Mouse (Mus musculus): ENCODE results near the gene Ide. TPM values are rescaled to one million over a fixed set of nuclear protein-coding genes. Genes with fewer than 3 reads are reported as not detected.

Gene Ide
- polyA plus RNA-seq, 1 experiment from 2014 or later, result 35.9 TPM

- H3K36me3 ChIP-seq, result no peaks in the 10 kb centered on the region
- H3K27me3 ChIP-seq, result no peaks in the 10 kb centered on the region
- no peak overlapping the region for H3K27ac ChIP-seq (replicated peaks)
- no peaks in the 10 kb centered on the region for H3K4me1 ChIP-seq (replicated peaks)
- H3K9ac ChIP-seq, result no peak overlapping the region
- 29% methylated on average over 5 of the region's 5 CpGs for WGBS
- no peak overlapping the region for H3K4me3 ChIP-seq
- H3K9me3 ChIP-seq, result no peaks in the 10 kb centered on the region
- H3K4me2 ChIP-seq, result 0 out of 2 replicates have a peak overlapping the region, but pooled peaks have one; percentile 22
- ATAC-seq (ENCODE audit: low read depth), result no peak
Observed at GRCm38 (mm10) chr19:37362545-37362944, 24.9 kb upstream of the Ide start.

DNA sequence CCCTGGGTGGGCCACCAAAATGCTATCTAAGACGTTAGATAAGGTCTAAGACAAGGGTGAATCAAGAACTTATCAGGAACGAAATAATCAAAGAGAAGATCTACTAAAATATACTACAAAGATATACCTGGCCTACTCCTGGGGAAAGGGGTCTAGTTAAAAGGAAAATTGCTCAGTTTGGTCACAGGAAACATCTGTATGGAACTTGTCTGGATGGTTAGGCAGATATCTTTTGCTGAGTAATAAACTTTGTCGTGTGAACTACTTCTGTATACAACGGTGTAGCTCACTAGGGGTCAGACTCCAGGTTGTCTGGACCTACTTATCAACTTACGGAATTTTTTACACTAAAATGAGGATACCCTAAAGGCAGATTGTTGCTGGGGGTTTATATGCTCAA lies 22.4 kb upstream of the Ide start:
- Histone ChIP-seq H3K9ac (no peak overlapping the region), H3K4me3 (no peak overlapping the region), H3K4me2 (no peak overlapping the region), H3K27me3 (no peaks in the 10 kb centered on the region), H3K27ac (replicated peaks) (no peak overlapping the region), H3K4me1 (replicated peaks) (no peaks in the 10 kb centered on the region), H3K9me3 (no peaks in the 10 kb centered on the region), H3K36me3 (no peaks in the 10 kb centered on the region)
- no peak for ATAC-seq (ENCODE audit: low read depth)
- 79% methylated on average over 5 of the region's 5 CpGs for WGBS

GRCm38 (mm10) chr19:37353331-37353730 lies 15.7 kb upstream of the Ide start:
- Histone ChIP-seq H3K9ac (no peak overlapping the region), H3K36me3 (0 out of 2 replicates have a peak, but pooled peaks cover 8% of the 10 kb centered on the region), H3K4me1 (replicated peaks) (no peaks in the 10 kb centered on the region), H3K27ac (replicated peaks) (no peak overlapping the region), H3K4me3 (no peak overlapping the region), H3K27me3 (no peaks in the 10 kb centered on the region), H3K4me2 (no peak overlapping the region), H3K9me3 (no peaks in the 10 kb centered on the region)
- ATAC-seq (ENCODE audit: low read depth), result no peak
- 91% methylated on average over 6 of the region's 6 CpGs for WGBS

GRCm38 (mm10) chr19:37352756-37353155 lies 15.1 kb upstream of the Ide start:
- H3K36me3 ChIP-seq, result 0 out of 2 replicates have a peak, but pooled peaks cover 8% of the 10 kb centered on the region
- H3K4me3 ChIP-seq, result no peak overlapping the region
- no peak overlapping the region for H3K9ac ChIP-seq
- no peaks in the 10 kb centered on the region for H3K4me1 ChIP-seq (replicated peaks)
- H3K27ac ChIP-seq (replicated peaks), result no peak overlapping the region
- no peak overlapping the region for H3K4me2 ChIP-seq
- H3K27me3 ChIP-seq, result no peaks in the 10 kb centered on the region
- 91% methylated on average over 3 of the region's 3 CpGs for WGBS
- no peaks in the 10 kb centered on the region for H3K9me3 ChIP-seq
- ATAC-seq (ENCODE audit: low read depth), result no peak

DNA sequence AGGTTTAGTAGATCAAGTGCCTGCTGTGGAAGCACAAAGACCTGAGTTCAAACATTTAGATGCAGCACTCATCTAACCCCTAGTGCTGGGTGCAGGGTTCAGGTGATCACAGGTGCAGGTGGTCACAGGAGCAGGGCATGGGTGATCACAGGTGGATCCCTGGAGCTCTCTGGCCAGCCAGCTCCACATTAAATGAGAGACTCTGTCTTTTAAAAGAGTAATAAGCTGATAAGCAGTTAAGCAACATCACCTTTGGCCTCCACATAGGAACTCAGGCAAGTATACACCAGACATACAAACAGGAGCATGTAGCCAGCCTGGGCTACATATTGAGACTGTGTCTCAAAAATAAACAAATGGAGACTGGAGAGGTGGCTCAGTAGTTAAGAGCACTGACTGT lies 11.3 kb upstream of the Ide start:
- Histone ChIP-seq H3K4me2 (no peak overlapping the region), H3K27ac (replicated peaks) (no peak overlapping the region), H3K4me3 (no peak overlapping the region), H3K9ac (no peak overlapping the region), H3K27me3 (no peaks in the 10 kb centered on the region), H3K4me1 (replicated peaks) (no peaks in the 10 kb centered on the region), H3K9me3 (no peaks in the 10 kb centered on the region), H3K36me3 (0 out of 2 replicates have a peak, but pooled peaks cover 8% of the 10 kb centered on the region)
- ATAC-seq (ENCODE audit: low read depth), result no peak

DNA sequence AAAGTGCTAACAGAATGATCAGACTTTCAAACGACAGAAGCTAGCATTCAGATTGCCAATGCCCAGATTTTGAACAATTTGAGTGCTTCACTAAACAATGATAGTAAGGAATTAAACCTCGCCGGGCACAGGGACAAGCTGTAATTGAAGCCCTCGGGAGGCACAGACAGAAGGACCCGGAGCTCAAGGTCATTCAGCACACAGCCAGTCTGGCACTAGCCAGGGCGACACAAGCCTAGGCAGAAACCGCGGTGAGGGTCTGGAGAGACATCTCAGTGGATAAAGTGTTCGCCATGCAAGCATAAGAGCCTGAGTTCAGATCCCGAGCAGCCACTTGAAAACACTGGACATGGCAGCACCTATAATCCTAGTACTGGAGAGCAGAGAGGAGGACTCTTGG lies 10.7 kb upstream of the Ide start:
- Histone ChIP-seq H3K4me3 (no peak overlapping the region), H3K4me2 (no peak overlapping the region), H3K9me3 (no peaks in the 10 kb centered on the region), H3K36me3 (0 out of 2 replicates have a peak, but pooled peaks cover 8% of the 10 kb centered on the region), H3K27ac (replicated peaks) (no peak overlapping the region), H3K9ac (no peak overlapping the region), H3K4me1 (replicated peaks) (no peaks in the 10 kb centered on the region), H3K27me3 (no peaks in the 10 kb centered on the region)
- WGBS, result 86% methylated on average over 10 of the region's 10 CpGs
- no peak for ATAC-seq (ENCODE audit: low read depth)

- 0 out of 2 replicates have a peak, but pooled peaks cover 2% of the 10 kb centered on the region for H3K36me3 ChIP-seq
- no peak for ATAC-seq (ENCODE audit: low read depth)
- no peaks in the 10 kb centered on the region for H3K9me3 ChIP-seq
- 82% methylated on average over 3 of the region's 3 CpGs for WGBS
- H3K4me3 ChIP-seq, result no peak overlapping the region
- no peak overlapping the region for H3K27ac ChIP-seq (replicated peaks)
- H3K4me1 ChIP-seq (replicated peaks), result no peaks in the 10 kb centered on the region
- no peaks in the 10 kb centered on the region for H3K27me3 ChIP-seq
- H3K9ac ChIP-seq, result no peak overlapping the region
- no peak overlapping the region for H3K4me2 ChIP-seq
Observed at GRCm38 (mm10) chr19:37346258-37346657, 8.6 kb upstream of the Ide start.

DNA sequence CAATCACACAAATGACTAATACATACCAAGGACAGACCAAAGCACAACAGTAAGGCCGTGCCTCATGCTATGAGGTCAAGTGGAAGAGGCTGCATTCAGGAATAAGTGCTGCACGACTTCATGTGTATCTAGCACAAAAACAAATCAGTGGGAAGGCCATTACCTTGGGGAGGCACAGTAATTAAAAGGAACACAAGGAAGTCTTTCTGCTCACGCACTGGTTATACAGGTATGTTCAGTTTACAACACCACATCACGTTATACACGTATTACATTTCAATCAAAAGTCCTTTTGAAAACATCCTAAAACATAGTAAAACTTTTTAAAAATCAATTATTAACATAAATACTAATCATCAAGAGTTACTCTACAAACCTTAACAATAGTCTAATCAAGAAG lies 6.2 kb upstream of the Ide start:
- no peak for ATAC-seq (ENCODE audit: low read depth)
- Histone ChIP-seq H3K4me3 (no peak overlapping the region), H3K36me3 (no peaks in the 10 kb centered on the region)

GRCm38 (mm10) chr19:37340931-37341330 lies 3.3 kb upstream of the Ide start:
- Histone ChIP-seq H3K9me3 (no peaks in the 10 kb centered on the region), H3K4me3 (no peak overlapping the region), H3K9ac (no peak overlapping the region), H3K36me3 (no peaks in the 10 kb centered on the region), H3K27me3 (no peaks in the 10 kb centered on the region), H3K4me1 (replicated peaks) (no peaks in the 10 kb centered on the region), H3K27ac (replicated peaks) (no peak overlapping the region), H3K4me2 (no peak overlapping the region)
- no peak for ATAC-seq (ENCODE audit: low read depth)
- WGBS, result 90% methylated on average over 5 of the region's 5 CpGs

More for the DNA sequence above, 6.2 kb upstream of the Ide start:
- Histone ChIP-seq H3K4me1 (replicated peaks) (no peaks in the 10 kb centered on the region), H3K27me3 (no peaks in the 10 kb centered on the region), H3K27ac (replicated peaks) (no peak overlapping the region), H3K9ac (no peak overlapping the region), H3K4me2 (no peak overlapping the region), H3K9me3 (no peaks in the 10 kb centered on the region)
- 80% methylated on average over 5 of the region's 5 CpGs for WGBS

GRCm38 (mm10) chr19:37340495-37340894 lies 2.8 kb upstream of the Ide start:
- Histone ChIP-seq H3K27ac (replicated peaks) (no peak overlapping the region), H3K4me3 (no peak overlapping the region), H3K4me1 (replicated peaks) (no peaks in the 10 kb centered on the region), H3K9me3 (no peaks in the 10 kb centered on the region), H3K27me3 (no peaks in the 10 kb centered on the region), H3K9ac (no peak overlapping the region), H3K4me2 (no peak overlapping the region), H3K36me3 (no peaks in the 10 kb centered on the region)
- 82% methylated on average over 5 of the region's 5 CpGs for WGBS
- ATAC-seq (ENCODE audit: low read depth), result no peak

GRCm38 (mm10) chr19:37335392-37335791 lies 2.3 kb downstream of the Ide start:
- Histone ChIP-seq H3K9me3 (no peaks in the 10 kb centered on the region), H3K27me3 (no peaks in the 10 kb centered on the region), H3K36me3 (no peaks in the 10 kb centered on the region), H3K4me3 (no peak overlapping the region), H3K4me1 (replicated peaks) (no peaks in the 10 kb centered on the region), H3K27ac (replicated peaks) (no peak overlapping the region), H3K9ac (no peak overlapping the region), H3K4me2 (no peak overlapping the region)
- 92% methylated on average over 1 of the region's 1 CpGs for WGBS
- ATAC-seq (ENCODE audit: low read depth), result no peak

DNA sequence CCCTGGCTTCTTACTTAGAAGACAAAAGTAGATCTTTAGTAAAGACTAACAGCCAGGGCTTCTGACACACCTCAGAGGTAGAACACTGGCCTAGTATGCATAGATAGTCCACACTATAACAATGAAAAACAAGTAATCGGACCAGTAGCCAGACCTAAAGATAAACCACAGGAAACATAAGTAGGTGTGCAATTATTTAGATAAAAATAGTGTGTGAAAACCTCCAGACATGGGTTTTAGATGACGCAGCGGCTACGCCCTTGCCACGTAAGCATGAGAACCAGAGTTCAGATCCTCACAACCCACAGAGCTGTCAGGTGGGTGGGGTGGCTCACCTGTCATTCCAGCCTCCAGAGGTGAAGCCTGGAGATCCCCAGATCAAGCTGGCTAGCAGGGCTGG lies 4.3 kb downstream of the Ide start:
- peaks cover 11% of the 10 kb centered on the region for H3K36me3 ChIP-seq
- H3K4me2 ChIP-seq, result no peak overlapping the region
- H3K27ac ChIP-seq (replicated peaks), result no peak overlapping the region
- no peak overlapping the region for H3K4me3 ChIP-seq
- no peak overlapping the region for H3K9ac ChIP-seq
- WGBS, result 95% methylated on average over 5 of the region's 5 CpGs
- H3K9me3 ChIP-seq, result no peaks in the 10 kb centered on the region
- no peaks in the 10 kb centered on the region for H3K27me3 ChIP-seq
- H3K4me1 ChIP-seq (replicated peaks), result no peaks in the 10 kb centered on the region
- ATAC-seq (ENCODE audit: low read depth), result no peak

DNA sequence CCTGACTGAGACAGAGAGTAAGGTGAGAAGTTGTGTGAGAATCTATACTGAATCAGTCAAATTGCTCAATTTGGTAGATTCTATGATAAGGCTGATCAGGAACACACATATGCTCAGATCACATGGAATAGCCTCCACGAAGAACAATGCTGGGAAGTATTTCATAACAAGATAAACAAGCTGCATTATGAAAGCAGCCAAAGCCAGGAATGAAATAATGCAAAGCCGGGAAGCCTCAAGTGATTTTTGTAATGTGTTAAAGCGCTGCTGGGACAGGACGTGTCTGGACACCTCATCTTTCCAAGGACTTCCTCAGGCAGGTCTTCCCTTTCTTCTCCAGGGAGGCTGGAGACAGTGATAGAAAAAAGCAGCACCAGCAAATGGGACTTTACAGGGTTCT lies 4.9 kb downstream of the Ide start:
- H3K9ac ChIP-seq, result no peak overlapping the region
- H3K36me3 ChIP-seq, result peaks cover 17% of the 10 kb centered on the region
- H3K27ac ChIP-seq (replicated peaks), result no peak overlapping the region
- no peaks in the 10 kb centered on the region for H3K27me3 ChIP-seq
- no peak for ATAC-seq (ENCODE audit: low read depth)
- WGBS, result 94% methylated on average over 4 of the region's 4 CpGs
- H3K4me1 ChIP-seq (replicated peaks), result no peaks in the 10 kb centered on the region
- no peaks in the 10 kb centered on the region for H3K9me3 ChIP-seq
- no peak overlapping the region for H3K4me2 ChIP-seq
- H3K4me3 ChIP-seq, result no peak overlapping the region

All from neural tube, embryonic 13.5 days (tissue).